Mouse (Mus musculus) midbrain, embryonic 10.5 days (tissue): ENCODE measurements at regions not wholly inside any gene's neighbourhood (a gene's known extent, or its start where the extent isn't known, plus 50 kb on each side); places are given as distances from the start of the nearest gene placed in this dataset.
A peak's percentile ranks its signal among the peaks of the same experiment; 100 is the strongest.

ENCODE experiments used
- DNase-seq: peaks from one replicate; pipeline ENCODE4 v3.0.0-alpha.2; 2017; ENCODE audit warnings: low spot score
- H3K27ac ChIP-seq: fragments of 300-500 bp; sonication (generic); replicated peaks from 2 replicates; pipeline ENCODE4 v1.5.1; 2016; ENCODE audit warnings: mild to moderate bottlenecking
- H3K27me3 ChIP-seq: fragments of 300-500 bp; sonication (generic); 2 replicates; pipeline ENCODE4 v1.6.1; 2016; ENCODE audit warnings: low read depth, mild to moderate bottlenecking; ENCODE audit not compliant: poor library complexity, severe bottlenecking
- H3K36me3 ChIP-seq: fragments of 300-500 bp; sonication (generic); 2 replicates; pipeline ENCODE4 v1.6.1; 2016; ENCODE audit warnings: mild to moderate bottlenecking, moderate library complexity
- H3K4me1 ChIP-seq: fragments of 300-500 bp; sonication (generic); 2 replicates; pipeline ENCODE4 v1.6.1; 2016
- H3K4me3 ChIP-seq: fragments of 300-500 bp; sonication (generic); 2 replicates; pipeline ENCODE4 v1.5.1; 2016; ENCODE audit warnings: mild to moderate bottlenecking, moderate library complexity
- H3K9me3 ChIP-seq: fragments of 300-500 bp; sonication (generic); replicated peaks from 2 replicates; pipeline ENCODE4 v1.6.1; 2016; ENCODE audit warnings: mild to moderate bottlenecking
- WGBS: fragments of 180-500 bp; shearing (Covaris S2); methylation state at CpG from one replicate; pipeline ENCODE4 v1.1.7; 2016; 5-methylcytosine and 5-hydroxymethylcytosine counted together

DNA sequence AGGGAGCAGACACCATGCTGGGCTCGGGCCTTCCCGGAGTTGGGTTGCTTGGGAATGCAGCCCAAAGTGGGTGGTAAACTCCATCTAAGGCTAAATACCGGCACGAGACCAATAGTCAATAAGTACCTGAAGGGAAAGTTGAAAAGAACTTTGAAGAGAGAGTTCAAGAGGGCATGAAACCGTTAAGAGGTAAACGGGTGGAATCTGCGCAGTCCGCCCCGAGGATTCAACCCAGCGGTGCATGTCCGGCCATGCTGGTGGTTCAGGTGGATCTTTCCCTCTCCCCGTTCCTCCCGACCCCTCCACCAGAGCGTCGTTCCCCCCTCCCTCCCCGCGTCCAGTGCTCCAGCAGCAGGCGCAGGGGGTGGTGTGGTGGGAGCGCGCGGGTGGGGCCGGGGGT is 179.1 kb upstream of the Arhgef26 start:
- no peaks in the 10 kb centered on the region for H3K27me3 ChIP-seq
- H3K27ac ChIP-seq: no peak overlapping the region
- peak; percentile 78 for DNase-seq
- no peak overlapping the region for H3K4me3 ChIP-seq
- WGBS: 56% methylated on average over 22 of the region's 22 CpGs
- H3K4me1 ChIP-seq: no peaks in the 10 kb centered on the region
- peaks cover 22% of the 10 kb centered on the region for H3K9me3 ChIP-seq
- no peaks in the 10 kb centered on the region for H3K36me3 ChIP-seq

DNA sequence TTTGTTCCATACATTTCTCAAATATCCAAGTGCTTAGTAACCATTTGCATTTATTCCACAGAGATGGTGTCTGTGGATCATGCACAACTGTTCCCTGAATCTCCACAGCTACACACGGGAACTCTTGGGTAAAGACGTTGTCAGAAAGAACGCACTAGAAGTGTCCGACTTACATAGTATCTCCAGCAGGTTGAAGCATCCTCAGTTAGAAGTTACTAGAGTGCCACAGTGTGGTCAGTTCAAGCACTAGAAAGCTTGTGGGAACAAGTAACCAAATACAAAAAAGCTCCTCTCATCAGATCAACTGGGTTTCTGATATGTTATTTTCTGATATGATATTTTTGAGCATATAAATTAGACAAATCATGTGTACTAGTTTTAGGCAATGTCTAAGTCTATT is 167.5 kb upstream of the Arhgef26 start:
- Histone ChIP-seq H3K4me3 (no peak overlapping the region), H3K9me3 (no peaks in the 10 kb centered on the region), H3K4me1 (no peaks in the 10 kb centered on the region), H3K36me3 (no peaks in the 10 kb centered on the region), H3K27me3 (no peaks in the 10 kb centered on the region), H3K27ac (no peak overlapping the region)
- WGBS: 77% methylated on average over 4 of the region's 4 CpGs
- DNase-seq: no peak

DNA sequence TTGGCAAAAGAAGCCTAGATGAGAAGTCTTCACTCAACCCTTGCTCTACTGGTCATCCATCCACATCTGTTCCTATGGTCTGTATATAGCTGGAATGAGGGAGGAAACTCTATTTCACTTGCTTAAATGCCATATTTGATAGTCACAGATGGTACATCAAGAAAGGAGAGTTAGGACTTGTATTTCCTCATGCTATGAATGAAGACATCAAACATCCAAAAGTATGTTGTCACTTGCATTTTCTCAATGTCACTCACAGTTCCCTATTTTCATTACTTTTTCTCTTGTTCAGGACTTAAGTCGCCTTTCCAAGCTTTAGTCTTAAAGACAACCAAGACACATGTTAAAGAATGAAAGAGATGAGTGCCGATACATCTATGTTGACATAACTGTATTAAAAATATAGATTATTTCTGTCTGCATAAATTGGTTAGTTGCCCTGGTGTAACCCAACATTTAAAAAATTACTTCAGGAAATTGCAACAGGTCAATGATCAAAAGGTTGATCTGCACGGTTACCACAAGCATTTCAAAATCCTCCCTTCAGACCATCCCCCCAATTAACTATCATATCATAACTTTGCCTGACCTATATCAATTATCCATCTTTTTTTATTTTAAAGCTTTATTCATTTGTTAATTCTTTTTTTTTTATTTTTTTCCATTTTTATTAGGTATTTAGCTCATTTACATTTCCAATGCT is 150.2 kb upstream of the Arhgef26 start:
- Histone ChIP-seq H3K4me1 (no peaks in the 10 kb centered on the region), H3K4me3 (no peak overlapping the region), H3K27ac (no peak overlapping the region), H3K36me3 (no peaks in the 10 kb centered on the region), H3K9me3 (no peaks in the 10 kb centered on the region), H3K27me3 (no peaks in the 10 kb centered on the region)
- DNase-seq: no peak
- WGBS: 80% methylated on average over 3 of the region's 3 CpGs

- DNase-seq: no peak
- Histone ChIP-seq H3K27me3 (no peaks in the 10 kb centered on the region), H3K27ac (no peak overlapping the region), H3K4me1 (no peaks in the 10 kb centered on the region), H3K4me3 (no peak overlapping the region), H3K36me3 (no peaks in the 10 kb centered on the region), H3K9me3 (no peaks in the 10 kb centered on the region)
- WGBS: 66% methylated on average over 1 of the region's 1 CpGs
Observed at GRCm38 (mm10) chr3:62192466-62192865, 145.7 kb upstream of the Arhgef26 start.

GRCm38 (mm10) chr3:62194421-62194820 is 143.7 kb upstream of the Arhgef26 start:
- 97% methylated on average over 4 of the region's 4 CpGs for WGBS
- Histone ChIP-seq H3K4me3 (no peak overlapping the region), H3K4me1 (no peaks in the 10 kb centered on the region), H3K9me3 (no peaks in the 10 kb centered on the region), H3K36me3 (no peaks in the 10 kb centered on the region), H3K27me3 (no peaks in the 10 kb centered on the region), H3K27ac (no peak overlapping the region)
- no peak for DNase-seq

- 0 out of 2 replicates have a peak, but pooled peaks cover 3% of the 10 kb centered on the region for H3K9me3 ChIP-seq
- H3K4me1 ChIP-seq: no peaks in the 10 kb centered on the region
- no peak overlapping the region for H3K4me3 ChIP-seq
- H3K27ac ChIP-seq: no peak overlapping the region
- H3K36me3 ChIP-seq: no peaks in the 10 kb centered on the region
- DNase-seq: no peak
- WGBS: 88% methylated on average over 1 of the region's 1 CpGs
- H3K27me3 ChIP-seq: peaks cover 7% of the 10 kb centered on the region; the same call in 1 of the 2 replicates
Observed at GRCm38 (mm10) chr3:62196679-62197078, 141.5 kb upstream of the Arhgef26 start.

DNA sequence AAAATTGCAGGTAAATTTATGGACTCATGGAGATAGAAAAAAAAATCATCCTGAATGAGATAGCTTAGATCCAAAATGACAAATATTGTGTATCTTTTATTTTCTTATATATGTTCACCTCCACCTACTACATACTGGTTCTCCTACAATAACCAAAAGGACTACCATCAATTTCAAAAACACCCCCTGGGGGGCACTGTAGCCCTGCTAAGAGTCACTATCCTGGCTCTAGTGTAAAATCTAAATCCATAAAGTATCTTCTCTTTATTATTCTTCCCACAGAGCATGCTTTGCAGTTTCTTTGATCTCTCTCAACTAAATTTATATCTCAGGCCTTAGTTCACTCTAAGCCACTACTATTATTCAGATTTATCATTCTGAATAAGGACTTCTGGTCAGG is 122.3 kb upstream of the Arhgef26 start:
- Histone ChIP-seq H3K27ac (no peak overlapping the region), H3K4me1 (no peaks in the 10 kb centered on the region), H3K9me3 (no peaks in the 10 kb centered on the region), H3K36me3 (no peaks in the 10 kb centered on the region), H3K27me3 (no peaks in the 10 kb centered on the region), H3K4me3 (no peak overlapping the region)
- no peak for DNase-seq

GRCm38 (mm10) chr3:62217335-62217734 is 120.8 kb upstream of the Arhgef26 start:
- Histone ChIP-seq H3K9me3 (no peaks in the 10 kb centered on the region), H3K4me1 (no peaks in the 10 kb centered on the region), H3K36me3 (no peaks in the 10 kb centered on the region), H3K27ac (no peak overlapping the region), H3K27me3 (no peaks in the 10 kb centered on the region), H3K4me3 (no peak overlapping the region)
- no peak for DNase-seq
- WGBS: 94% methylated on average over 1 of the region's 1 CpGs

DNA sequence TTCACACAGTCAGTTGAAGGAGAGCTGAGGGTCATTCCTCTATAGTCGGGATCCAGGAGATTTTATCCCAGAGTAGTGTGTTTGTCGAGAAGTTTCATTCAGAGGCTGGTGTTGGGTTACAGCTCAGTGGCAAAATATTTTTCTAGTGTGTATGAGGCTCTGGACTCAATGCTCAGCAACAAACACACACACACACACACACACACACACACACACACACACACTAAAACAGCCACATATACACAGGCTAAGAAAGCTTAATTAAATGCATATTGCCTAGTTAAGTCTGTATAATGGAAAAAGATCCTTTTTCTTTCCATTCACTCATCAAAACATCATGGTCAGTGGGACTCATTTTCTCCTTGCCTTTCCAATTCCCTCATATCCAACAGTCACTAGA is 110.4 kb upstream of the Arhgef26 start:
- no peak overlapping the region for H3K27ac ChIP-seq
- H3K4me1 ChIP-seq: no peaks in the 10 kb centered on the region
- no peaks in the 10 kb centered on the region for H3K36me3 ChIP-seq
- no peaks in the 10 kb centered on the region for H3K27me3 ChIP-seq
- no peak for DNase-seq
- H3K9me3 ChIP-seq: no peaks in the 10 kb centered on the region
- WGBS: 83% methylated on average over 2 of the region's 2 CpGs
- H3K4me3 ChIP-seq: no peak overlapping the region

- Histone ChIP-seq H3K4me1 (no peaks in the 10 kb centered on the region), H3K36me3 (no peaks in the 10 kb centered on the region), H3K27ac (no peak overlapping the region), H3K4me3 (no peak overlapping the region), H3K27me3 (no peaks in the 10 kb centered on the region), H3K9me3 (no peaks in the 10 kb centered on the region)
- DNase-seq: no peak
- WGBS: 83% methylated on average over 3 of the region's 3 CpGs
Observed at GRCm38 (mm10) chr3:62228156-62228555, 110.0 kb upstream of the Arhgef26 start.

GRCm38 (mm10) chr3:62241031-62241430 is 97.1 kb upstream of the Arhgef26 start:
- H3K27ac ChIP-seq: no peak overlapping the region
- DNase-seq: no peak
- no peaks in the 10 kb centered on the region for H3K27me3 ChIP-seq
- H3K36me3 ChIP-seq: no peaks in the 10 kb centered on the region
- 78% methylated on average over 3 of the region's 3 CpGs for WGBS
- H3K4me3 ChIP-seq: no peak overlapping the region
- H3K9me3 ChIP-seq: no peaks in the 10 kb centered on the region
- no peaks in the 10 kb centered on the region for H3K4me1 ChIP-seq

DNA sequence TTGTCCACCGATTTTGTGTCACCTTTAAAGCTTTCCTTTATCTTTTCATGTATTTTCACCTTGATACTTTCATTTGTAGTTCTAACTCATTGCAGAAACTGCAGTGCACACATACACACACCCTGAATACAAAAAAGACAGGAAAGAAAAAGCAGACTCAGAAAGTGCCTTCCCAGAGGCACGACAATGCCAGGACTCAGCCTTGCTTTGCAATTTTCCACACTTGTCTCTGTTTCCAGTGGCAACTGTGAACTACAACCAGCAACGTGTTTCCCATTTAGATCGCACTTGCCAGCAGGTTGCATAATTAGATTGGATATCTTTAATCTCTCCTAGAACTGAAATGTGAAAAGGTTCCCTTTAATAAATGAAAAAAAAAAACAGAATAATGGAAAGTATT is 66.4 kb upstream of the Arhgef26 start:
- no peaks in the 10 kb centered on the region for H3K9me3 ChIP-seq
- no peaks in the 10 kb centered on the region for H3K27me3 ChIP-seq
- WGBS: 79% methylated on average over 4 of the region's 4 CpGs
- no peaks in the 10 kb centered on the region for H3K36me3 ChIP-seq
- H3K4me3 ChIP-seq: no peak overlapping the region
- H3K27ac ChIP-seq: no peak overlapping the region
- DNase-seq: no peak
- H3K4me1 ChIP-seq: no peaks in the 10 kb centered on the region

- H3K4me1 ChIP-seq: no peaks in the 10 kb centered on the region
- no peaks in the 10 kb centered on the region for H3K9me3 ChIP-seq
- DNase-seq: no peak
- H3K27me3 ChIP-seq: no peaks in the 10 kb centered on the region
- H3K36me3 ChIP-seq: no peaks in the 10 kb centered on the region
- no peak overlapping the region for H3K4me3 ChIP-seq
- WGBS: 85% methylated on average over 3 of the region's 3 CpGs
- H3K27ac ChIP-seq: no peak overlapping the region
Observed at GRCm38 (mm10) chr3:62278279-62278678, 59.9 kb upstream of the Arhgef26 start.

DNA sequence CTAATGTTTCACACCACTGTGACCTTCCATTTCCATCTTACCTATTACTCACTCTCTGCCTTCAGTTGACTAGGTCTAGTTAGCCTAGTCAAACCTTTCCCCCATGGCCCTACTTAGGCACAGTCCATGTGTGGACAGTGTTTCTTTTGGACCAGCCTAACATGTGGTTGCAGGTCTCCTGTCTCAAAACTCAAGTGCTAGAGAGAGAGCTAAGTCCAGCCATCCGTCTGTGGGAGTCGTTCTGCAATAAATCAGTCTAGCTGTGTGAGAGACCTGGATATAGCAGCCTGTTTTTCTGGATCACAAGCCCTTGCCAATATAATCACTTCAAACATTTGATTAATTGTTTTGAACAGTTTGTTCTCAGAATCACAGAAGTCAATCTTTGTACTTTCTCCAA is 57.2 kb upstream of the Arhgef26 start:
- Histone ChIP-seq H3K27ac (no peak overlapping the region), H3K36me3 (no peaks in the 10 kb centered on the region), H3K4me1 (no peaks in the 10 kb centered on the region), H3K4me3 (no peak overlapping the region), H3K27me3 (no peaks in the 10 kb centered on the region), H3K9me3 (no peaks in the 10 kb centered on the region)
- no peak for DNase-seq
- 97% methylated on average over 2 of the region's 2 CpGs for WGBS
